Mouse (Mus musculus): ENCODE results near the gene Gm5129. TPM values are rescaled to one million over a fixed set of nuclear protein-coding genes. Genes with fewer than 3 reads are reported as not detected.
A peak's percentile ranks its signal among the peaks of the same experiment; 100 is the strongest.

The Gm5129 gene
- polyA plus RNA-seq, 1 experiment from 2014 or later = not detected

GRCm38 (mm10) chr5:29711631-29712030 lies 24.1 kb downstream of the Gm5129 start:
- no peaks in the 10 kb centered on the region for H3K27me3 ChIP-seq
- no peaks in the 10 kb centered on the region for H3K4me1 ChIP-seq
- H3K4me3 ChIP-seq = no peak overlapping the region
- H3K36me3 ChIP-seq = no peaks in the 10 kb centered on the region
- H3K9me3 ChIP-seq (replicated peaks) = no peaks in the 10 kb centered on the region
- no peak overlapping the region for H3K4me2 ChIP-seq (replicated peaks)
- H3K9ac ChIP-seq = no peak overlapping the region
- no peak overlapping the region for H3K27ac ChIP-seq
- ATAC-seq (ENCODE audit: low FRiP score) = no peak

DNA sequence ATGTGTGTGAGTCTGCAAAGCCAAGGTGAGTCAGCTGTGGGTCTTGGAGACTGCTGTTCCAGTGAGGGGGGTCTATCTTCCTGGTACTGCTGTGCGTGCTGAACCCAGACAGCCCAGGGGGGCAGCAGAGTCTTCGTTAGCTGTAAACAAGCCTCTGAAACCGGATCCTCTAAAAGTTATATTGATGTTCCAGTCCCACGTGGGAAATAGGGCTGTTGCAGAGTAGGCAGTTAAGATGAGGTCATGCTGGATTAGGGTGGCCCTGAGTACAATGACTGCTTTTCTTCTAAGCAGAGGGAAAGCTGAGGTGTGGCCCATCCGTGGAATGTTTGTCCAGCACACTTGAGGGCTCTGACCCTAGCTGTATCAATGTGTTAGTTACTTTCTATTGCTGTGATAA lies 27.5 kb downstream of the Gm5129 start:
- H3K27ac ChIP-seq = no peak overlapping the region
- H3K4me1 ChIP-seq = no peaks in the 10 kb centered on the region
- H3K4me3 ChIP-seq = no peak overlapping the region
- WGBS = 28% methylated on average over 5 of the region's 5 CpGs
- no peak for ATAC-seq (ENCODE audit: low FRiP score)
- H3K9me3 ChIP-seq (replicated peaks) = no peaks in the 10 kb centered on the region
- H3K36me3 ChIP-seq = no peaks in the 10 kb centered on the region
- no peak overlapping the region for H3K4me2 ChIP-seq (replicated peaks)
- H3K27me3 ChIP-seq = no peaks in the 10 kb centered on the region
- H3K9ac ChIP-seq = no peak overlapping the region

GRCm38 (mm10) chr5:29707241-29707640 lies 28.5 kb downstream of the Gm5129 start:
- Histone ChIP-seq H3K36me3 (no peaks in the 10 kb centered on the region), H3K4me2 (replicated peaks) (no peak overlapping the region), H3K9me3 (replicated peaks) (no peaks in the 10 kb centered on the region), H3K9ac (no peak overlapping the region), H3K27me3 (no peaks in the 10 kb centered on the region), H3K4me1 (no peaks in the 10 kb centered on the region), H3K4me3 (no peak overlapping the region), H3K27ac (no peak overlapping the region)
- WGBS = 91% methylated on average over 4 of the region's 4 CpGs
- no peak for ATAC-seq (ENCODE audit: low FRiP score)

GRCm38 (mm10) chr5:29699520-29700202 lies 36.1 kb downstream of the Gm5129 start:
- Histone ChIP-seq H3K36me3 (no peaks in the 10 kb centered on the region), H3K9me3 (replicated peaks) (no peaks in the 10 kb centered on the region), H3K27me3 (no peaks in the 10 kb centered on the region), H3K9ac (no peak overlapping the region), H3K4me2 (replicated peaks) (no peak overlapping the region), H3K4me3 (no peak overlapping the region), H3K4me1 (no peaks in the 10 kb centered on the region), H3K27ac (no peak overlapping the region)
- 90% methylated on average over 2 of the region's 2 CpGs for WGBS
- ATAC-seq (ENCODE audit: low FRiP score) = no peak

- H3K27me3 ChIP-seq = no peaks in the 10 kb centered on the region
- no peak overlapping the region for H3K27ac ChIP-seq
- no peak overlapping the region for H3K4me3 ChIP-seq
- H3K36me3 ChIP-seq = no peaks in the 10 kb centered on the region
- ATAC-seq (ENCODE audit: low FRiP score) = no peak
- H3K4me1 ChIP-seq = no peaks in the 10 kb centered on the region
- H3K9ac ChIP-seq = no peak overlapping the region
- 86% methylated on average over 4 of the region's 4 CpGs for WGBS
- no peaks in the 10 kb centered on the region for H3K9me3 ChIP-seq (replicated peaks)
- no peak overlapping the region for H3K4me2 ChIP-seq (replicated peaks)
Observed at GRCm38 (mm10) chr5:29698493-29698892, 37.2 kb downstream of the Gm5129 start.

DNA sequence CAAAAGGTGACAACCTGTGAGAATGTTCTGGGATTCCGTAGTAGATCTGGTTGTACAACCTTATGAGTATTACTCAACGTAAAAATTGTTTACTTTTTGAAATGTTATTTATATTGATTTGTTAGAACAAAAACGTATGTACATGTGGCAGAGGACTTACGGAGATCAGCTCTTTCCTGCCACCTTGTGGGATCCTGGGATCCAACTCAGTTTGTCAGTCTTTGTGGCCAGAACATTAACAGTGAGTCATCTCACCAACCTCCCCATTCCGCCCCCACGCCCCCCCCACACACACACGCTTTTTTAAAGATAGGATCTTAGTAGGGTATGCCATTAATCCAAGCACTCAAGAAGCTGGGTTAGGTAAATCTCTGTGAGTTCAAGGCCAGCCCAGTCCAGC lies 47.4 kb downstream of the Gm5129 start:
- Histone ChIP-seq H3K36me3 (no peaks in the 10 kb centered on the region), H3K27ac (no peak overlapping the region), H3K27me3 (no peaks in the 10 kb centered on the region), H3K4me1 (no peaks in the 10 kb centered on the region), H3K9ac (no peak overlapping the region), H3K9me3 (replicated peaks) (no peaks in the 10 kb centered on the region), H3K4me3 (no peak overlapping the region), H3K4me2 (replicated peaks) (no peak overlapping the region)
- no peak for ATAC-seq (ENCODE audit: low FRiP score)
- 66% methylated on average over 7 of the region's 7 CpGs for whole genome bisulfite sequencing

GRCm38 (mm10) chr5:29687671-29688070 lies 48.1 kb downstream of the Gm5129 start:
- no peaks in the 10 kb centered on the region for H3K36me3 ChIP-seq
- no peaks in the 10 kb centered on the region for H3K27me3 ChIP-seq
- no peak overlapping the region for H3K4me2 ChIP-seq (replicated peaks)
- H3K9ac ChIP-seq = no peak overlapping the region
- H3K27ac ChIP-seq = no peak overlapping the region
- no peak overlapping the region for H3K4me3 ChIP-seq
- no peaks in the 10 kb centered on the region for H3K4me1 ChIP-seq
- ATAC-seq (ENCODE audit: low FRiP score) = peak; percentile 71; the same call in 1 of the 2 replicates
- WGBS = 62% methylated on average over 3 of the region's 3 CpGs
- H3K9me3 ChIP-seq (replicated peaks) = no peaks in the 10 kb centered on the region

Other genes starting within 250 kb of the Gm5129 start
- gene Ube3c, start 166.7 kb downstream of the Gm5129 start, polyA plus RNA-seq (2016; fragmentation: Nextera tagmentation; extraction: Ambion mirVana) = 41.6 and 47.5 TPM in 2 replicates
- 227 and 270 TPM in 2 replicates for gene Dnajb6, start 248 bp downstream of the Gm5129 start, polyA plus RNA-seq (2016; fragmentation: Nextera tagmentation; extraction: Ambion mirVana)

Data from hindbrain, embryonic 12.5 days (tissue).